Mouse (Mus musculus) right cerebral cortex, postnatal 4 days (tissue): ENCODE data around the gene Olfr374.
A peak's percentile ranks its signal among the peaks of the same experiment; 100 is the strongest.
"Not testable (repeated sequence)": the region's sequence is repeated elsewhere in the genome, so short reads cannot be mapped to it uniquely, and the experiment has no call there.

Experiments
- DNase-seq: peaks from one replicate; pipeline ENCODE4 v3.0.0-alpha.2; 2022

Gene Olfr374

DNA sequence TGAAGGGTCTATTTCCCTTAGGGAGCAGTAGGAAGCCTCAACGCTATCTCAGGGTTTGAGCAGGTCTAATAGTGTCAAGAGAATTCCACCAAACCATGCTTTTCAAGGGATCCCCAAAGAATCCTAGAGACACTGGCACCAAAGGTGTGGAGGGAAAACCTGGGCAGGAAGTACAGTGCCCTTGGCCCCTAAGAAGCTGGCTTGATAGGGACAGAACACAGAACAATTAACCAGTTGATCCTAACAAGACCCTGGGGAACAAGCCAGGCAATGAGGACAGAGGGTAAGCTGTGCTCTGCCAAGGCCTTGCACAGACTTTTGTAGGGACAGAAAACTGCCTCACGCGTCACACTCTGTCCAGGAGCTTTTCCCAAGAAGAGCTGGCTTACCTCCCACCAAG, at the start of gene Olfr374:
Olfr374 (plus strand) TSS at position 301 of the 400 bp plus-strand sequence.
- DNase-seq, result no peak

- DNase-seq, result not testable (repeated sequence)
Measured at GRCm38 (mm10) chr8:72057643-72058042, 49.2 kb upstream of the Olfr374 start.

GRCm38 (mm10) chr8:72066819-72067399, 39.9 kb upstream of the Olfr374 start:
- not testable (repeated sequence) for DNase-seq

GRCm38 (mm10) chr8:72082877-72083276, 24.0 kb upstream of the Olfr374 start, which contains the start of gene Olfr373:
Gene Olfr373, plus strand, starts transcription at chr8:72083177.
- DNase-seq, result not testable (repeated sequence)

GRCm38 (mm10) chr8:72084744-72085143, 22.1 kb upstream of the Olfr374 start:
- no peak for DNase-seq

GRCm38 (mm10) chr8:72087611-72088010, 19.2 kb upstream of the Olfr374 start:
- not testable (repeated sequence) for DNase-seq

GRCm38 (mm10) chr8:72096721-72097120, 10.1 kb upstream of the Olfr374 start:
- not testable (repeated sequence) for DNase-seq

DNA sequence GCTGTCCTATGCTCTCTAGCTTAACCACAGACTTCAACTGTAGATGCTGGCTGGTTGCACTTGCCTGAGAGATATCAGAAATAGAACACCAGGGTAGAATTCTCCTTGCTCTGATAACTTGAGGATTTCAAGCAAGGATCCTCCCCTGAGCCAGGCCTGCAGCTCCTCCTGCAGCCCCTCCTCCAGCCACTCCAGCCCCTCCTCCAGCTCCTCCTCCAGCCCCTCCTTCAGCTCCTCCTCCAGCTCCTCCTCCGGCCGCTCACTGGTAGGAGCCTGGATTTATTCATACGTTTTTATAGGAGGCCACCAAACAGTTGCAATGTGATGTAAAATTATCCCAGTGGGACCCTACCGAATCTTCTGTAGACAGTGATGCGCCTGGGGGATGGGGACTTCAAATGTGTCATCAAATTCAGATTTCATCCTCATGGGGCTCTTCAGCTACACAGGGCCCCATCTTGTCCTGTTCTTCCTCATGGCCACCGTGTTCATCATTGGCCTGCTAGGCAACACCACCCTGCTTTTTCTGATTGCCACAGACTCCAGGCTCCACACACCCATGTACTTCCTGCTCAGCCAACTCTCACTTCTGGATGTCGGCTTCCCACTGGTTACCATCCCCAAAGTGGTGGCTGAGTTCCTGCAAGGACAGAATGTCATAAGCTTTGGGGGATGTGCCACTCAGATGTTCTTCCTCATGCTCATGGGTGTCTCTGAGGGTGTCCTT, 7.3 kb upstream of the Olfr374 start:
- peak; percentile 16 for DNase-seq

GRCm38 (mm10) chr8:72105165-72105564, 1.7 kb upstream of the Olfr374 start:
- DNase-seq, result no peak

DNA sequence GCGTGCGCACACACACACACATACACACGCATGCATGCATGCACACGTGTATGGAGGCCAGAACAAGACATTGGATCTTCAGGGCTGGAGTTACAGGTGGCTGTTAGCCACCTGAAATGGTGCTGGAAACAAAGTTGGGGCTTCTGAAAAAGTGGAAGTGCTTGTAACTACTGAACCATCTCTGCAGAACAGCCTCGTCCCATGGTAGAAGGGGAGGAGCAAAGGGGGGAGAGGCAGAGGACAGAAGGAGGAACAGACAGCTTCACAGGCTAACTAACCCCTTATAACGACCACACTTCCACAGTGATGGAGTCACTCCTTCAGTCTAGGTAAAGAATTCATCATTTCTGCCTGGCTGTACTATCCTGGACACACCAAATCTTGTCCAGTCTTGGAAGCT, 4.0 kb downstream of the Olfr374 start:
- DNase-seq, result no peak

GRCm38 (mm10) chr8:72112486-72112885, 5.6 kb downstream of the Olfr374 start:
- no peak for DNase-seq

GRCm38 (mm10) chr8:72115202-72115601, 8.4 kb downstream of the Olfr374 start:
- no peak for DNase-seq

- DNase-seq, result no peak
Measured at GRCm38 (mm10) chr8:72118616-72119015, 11.8 kb downstream of the Olfr374 start.

DNA sequence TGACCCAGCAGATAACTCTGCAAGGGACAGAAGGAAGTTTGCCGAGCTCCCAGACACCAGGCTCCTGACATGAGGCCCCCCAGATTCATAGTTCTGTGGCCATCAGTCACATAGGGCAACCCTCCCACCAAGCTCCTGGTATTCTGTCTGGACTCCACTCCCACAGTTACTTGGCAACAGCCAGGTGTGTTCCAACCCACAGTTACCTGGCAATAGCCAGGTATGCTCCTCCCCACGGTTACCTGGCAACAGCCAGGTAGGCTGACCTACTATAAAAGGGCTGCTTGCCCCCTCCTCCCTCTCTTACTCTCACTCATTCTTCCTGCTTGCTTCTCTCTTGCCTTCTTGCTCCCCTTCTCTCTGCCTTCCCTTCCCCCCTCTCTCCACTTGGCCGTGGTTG, 14.6 kb downstream of the Olfr374 start:
- DNase-seq, result not testable (repeated sequence)

DNA sequence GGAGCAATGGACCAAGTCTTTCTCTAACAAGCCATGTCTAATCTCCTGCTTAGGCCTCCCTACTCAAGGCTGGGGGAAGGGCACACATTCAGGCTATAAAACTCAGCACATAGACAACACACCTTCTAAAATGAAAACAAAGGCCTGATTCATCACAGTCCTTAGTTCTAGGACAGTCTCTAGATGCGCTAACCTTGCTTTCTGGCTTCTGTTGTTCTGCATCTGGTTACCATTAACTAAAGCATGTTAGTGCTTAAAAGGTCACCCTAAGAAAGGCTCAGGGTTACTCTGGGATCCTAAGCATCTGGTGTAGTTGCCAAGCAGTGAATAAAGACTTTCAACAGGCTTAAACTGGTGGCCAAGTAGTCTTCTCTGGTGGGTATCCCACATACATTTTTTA, 15.2 kb downstream of the Olfr374 start:
- DNase-seq, result no peak

DNA sequence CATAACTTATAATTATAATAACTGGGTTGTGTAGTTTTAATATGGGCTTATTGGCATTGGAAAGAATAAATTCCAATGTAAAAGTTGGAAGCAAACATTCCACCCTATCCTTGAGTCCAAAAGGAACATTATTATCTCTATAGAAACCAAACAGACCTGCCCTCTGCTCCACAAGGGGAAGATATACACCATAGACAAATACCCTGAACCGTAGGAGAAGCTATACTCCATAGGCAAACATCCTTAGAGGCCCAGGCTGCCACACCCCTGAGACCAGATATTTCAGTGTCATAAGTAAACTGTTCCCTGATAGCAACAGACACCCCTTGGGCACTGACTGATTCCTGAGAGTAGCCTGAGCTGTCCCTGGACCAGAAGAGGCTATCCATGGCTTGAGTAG, 21.0 kb downstream of the Olfr374 start:
- no peak for DNase-seq

GRCm38 (mm10) chr8:72131251-72131650, 24.4 kb downstream of the Olfr374 start:
- no peak for DNase-seq

GRCm38 (mm10) chr8:72131901-72132300, 25.1 kb downstream of the Olfr374 start:
- no peak for DNase-seq

GRCm38 (mm10) chr8:72132417-72132816, 25.6 kb downstream of the Olfr374 start:
- DNase-seq, result no peak

- no peak for DNase-seq
Measured at GRCm38 (mm10) chr8:72132891-72133290, 26.1 kb downstream of the Olfr374 start.

DNA sequence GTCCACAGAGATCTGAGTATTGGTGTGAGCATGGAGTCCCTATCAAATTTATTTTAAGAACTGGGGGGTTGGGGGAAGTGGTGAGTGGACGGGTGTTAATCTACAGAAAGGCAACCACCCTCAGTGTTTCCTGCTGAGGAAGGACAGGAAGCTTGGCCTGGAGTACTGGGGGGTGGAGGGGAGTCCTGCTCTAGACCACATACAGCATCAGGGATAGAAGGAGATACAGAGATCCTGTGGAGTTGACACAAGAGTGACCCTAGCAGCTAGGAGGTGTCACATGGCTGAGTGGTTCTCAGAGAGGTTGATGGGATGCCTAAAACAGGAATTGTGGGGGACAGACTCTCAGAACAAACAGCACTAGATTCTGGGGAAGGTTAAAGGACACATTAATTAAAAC, 26.7 kb downstream of the Olfr374 start:
- no peak for DNase-seq

DNA sequence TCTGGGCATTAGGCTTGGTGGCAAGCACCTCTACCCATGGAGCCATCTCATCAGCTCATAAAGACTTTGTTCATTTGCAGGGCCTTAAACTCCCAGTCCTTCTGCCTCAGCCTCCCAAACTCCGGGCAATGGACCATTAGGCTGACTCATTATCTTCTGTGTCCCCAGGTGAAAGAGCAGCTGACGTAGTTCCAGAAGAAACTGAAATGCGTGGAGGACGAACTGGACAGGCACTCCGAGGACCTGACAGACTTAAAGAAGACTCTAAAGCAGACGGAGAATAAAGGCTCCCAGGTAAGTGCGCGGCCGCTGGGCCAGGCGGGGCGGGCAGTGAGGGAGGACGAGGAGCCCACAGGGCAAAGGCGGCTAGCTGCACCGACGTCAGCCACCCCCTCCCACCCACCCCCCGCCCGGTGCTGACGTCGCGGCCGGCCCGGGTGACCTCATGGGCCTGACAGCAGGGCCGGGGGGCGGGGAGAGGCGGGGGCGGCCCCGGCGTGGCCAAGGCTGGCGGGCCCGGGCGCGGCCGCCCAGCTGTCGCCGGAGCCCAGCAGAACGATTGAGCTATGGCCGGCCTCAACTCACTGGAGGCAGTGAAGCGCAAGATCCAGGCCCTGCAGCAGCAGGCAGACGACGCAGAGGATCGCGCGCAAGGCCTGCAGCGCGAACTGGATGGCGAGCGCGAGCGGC, 28.1 kb downstream of the Olfr374 start, which contains the start of gene Tpm4:
Tpm4 (plus strand) TSS at position 220 of the 690 bp plus-strand sequence.
- no peak for DNase-seq

DNA sequence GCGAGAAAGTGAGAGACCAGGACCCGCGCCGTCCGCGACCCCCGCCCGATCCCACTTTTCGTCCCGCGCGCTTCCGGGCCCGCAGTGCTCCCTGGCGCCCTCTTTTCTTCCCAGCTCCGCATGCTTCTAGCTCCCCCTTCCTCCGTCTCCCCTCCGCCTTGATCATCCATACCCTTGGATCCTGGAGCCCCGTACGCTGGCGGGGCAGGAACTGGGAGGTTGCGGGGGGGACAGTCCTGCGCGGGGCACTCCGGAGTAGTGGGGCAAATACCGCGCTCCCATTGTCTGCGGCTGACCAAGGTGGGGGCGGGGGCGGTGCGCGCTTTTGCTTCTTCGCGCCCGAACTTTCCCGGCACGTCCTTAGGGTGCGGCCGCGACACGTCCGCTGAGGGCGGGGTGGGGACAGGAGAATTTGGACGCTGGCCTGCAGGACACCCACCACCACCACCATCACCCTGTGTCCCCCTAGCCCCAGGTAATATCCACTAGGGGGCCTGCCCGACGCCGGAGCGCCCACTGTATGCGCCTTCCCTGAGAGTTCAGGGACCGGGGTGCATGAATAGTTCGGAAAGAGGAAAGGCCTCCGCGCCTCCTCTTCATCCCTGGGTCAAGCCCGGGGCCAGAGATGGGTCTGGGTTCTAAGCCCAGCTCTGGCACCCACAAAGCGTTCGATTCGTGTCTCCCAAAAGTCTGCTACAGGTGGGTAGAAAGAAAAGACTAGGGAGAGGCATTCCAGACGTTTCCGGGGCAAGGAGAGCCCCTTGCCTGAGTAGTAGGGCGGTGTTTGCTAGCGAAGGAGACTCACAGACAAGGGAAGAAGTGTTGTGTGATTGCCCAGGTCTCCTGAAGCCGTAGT, 28.8 kb downstream of the Olfr374 start:
- peak; percentile 53 for DNase-seq
